Mouse (Mus musculus) liver, adult 2 months (tissue): ENCODE measurements around the gene Psenen. TPM values are rescaled to one million over a fixed set of nuclear protein-coding genes. Genes with fewer than 3 reads are reported as not detected.
A peak's percentile ranks its signal among the peaks of the same experiment; 100 is the strongest.

ENCODE experiments used
- DNase-seq: peaks from one replicate; pipeline ENCODE4 v3.0.0-alpha.2; 2011; ENCODE audit warnings: low read depth, low spot score; ENCODE audit errors: extremely low read depth
- H3K27ac ChIP-seq: fragments of 200-500 bp; replicated peaks from 2 replicates; pipeline ENCODE4 v1.5.1; 2012; ENCODE audit warnings: low read depth, mild to moderate bottlenecking, control low read depth, inconsistent platforms, low read length; ENCODE audit not compliant: insufficient read depth
- H3K27me3 ChIP-seq: fragments of 200-500 bp; 2 replicates; pipeline ENCODE4 v1.6.1; 2012; ENCODE audit warnings: mild to moderate bottlenecking, moderate library complexity, low read length, inconsistent platforms; ENCODE audit not compliant: control insufficient read depth, insufficient read depth
- H3K36me3 ChIP-seq: fragments of 200-500 bp; 2 replicates; pipeline ENCODE4 v1.6.1; 2012; ENCODE audit warnings: low read length, inconsistent platforms; ENCODE audit not compliant: control insufficient read depth, insufficient read depth
- H3K4me1 ChIP-seq: fragments of 200-500 bp; 2 replicates; pipeline ENCODE4 v1.6.1; 2011; ENCODE audit warnings: low read length; ENCODE audit not compliant: control insufficient read depth, insufficient read depth
- H3K4me3 ChIP-seq: fragments of 200-500 bp; 2 replicates; pipeline ENCODE4 v1.5.1; 2011; ENCODE audit warnings: low read depth, mild to moderate bottlenecking, control low read depth, low read length, moderate library complexity; ENCODE audit not compliant: insufficient read depth
- H3K79me2 ChIP-seq: fragments of 200-500 bp; 2 replicates; pipeline ENCODE4 v1.6.1; 2012; ENCODE audit warnings: inconsistent platforms, mild to moderate bottlenecking, low read length, moderate library complexity; ENCODE audit not compliant: control insufficient read depth, insufficient read depth
- H3K9ac ChIP-seq: fragments of 200-500 bp; 2 replicates; pipeline ENCODE4 v1.6.1; 2012; ENCODE audit warnings: low read depth, mild to moderate bottlenecking, control low read depth, inconsistent platforms, low read length
- CTCF ChIP-seq: fragments of 200-500 bp; IDR thresholded peaks from 2 replicates; pipeline ENCODE4 v1.5.1; 2011; ENCODE audit warnings: low read depth, low read length, control low read depth
- POLR2A ChIP-seq: fragments of 200-500 bp; IDR thresholded peaks from 2 replicates; pipeline ENCODE4 v1.6.1; 2011; ENCODE audit warnings: low read length, control low read depth; ENCODE audit not compliant: insufficient read depth; ENCODE audit errors: extremely low read depth
- WGBS: fragments of 180-500 bp; shearing (Covaris S2); methylation state at CpG from one replicate; pipeline ENCODE4 v1.1.7; 2018; 5-methylcytosine and 5-hydroxymethylcytosine counted together
- polyA plus RNA-seq: library from polyadenylated mRNA; depleted of rRNA; stranded (reverse); fragments of >200 nt; gene quantifications from 2 replicates; pipeline ENCODE4 v1.2.3, GENCODE M21; 2012
- total RNA-seq: library from RNA; depleted of rRNA; stranded (reverse); fragments of >200 nt; gene quantifications from 2 replicates; pipeline ENCODE4 v1.2.3, GENCODE M21; 2014

Psenen gene
- total and polyA plus RNA-seq, 2 experiments, result 34.9 to 126 TPM

GRCm38 (mm10) chr7:30586455-30587020 is 23.1 kb upstream of the Psenen start:
- H3K79me2 ChIP-seq, result peaks cover 25% of the 10 kb centered on the region
- no peak overlapping the region for H3K9ac ChIP-seq
- no peak overlapping the region for H3K27ac ChIP-seq
- H3K4me3 ChIP-seq, result no peak overlapping the region
- 89% methylated on average over 28 of the region's 28 CpGs for WGBS
- peaks cover 8% of the 10 kb centered on the region for H3K36me3 ChIP-seq
- H3K27me3 ChIP-seq, result no peaks in the 10 kb centered on the region
- DNase-seq, result no peak
- peaks cover 7% of the 10 kb centered on the region; the same call in 1 of the 2 replicates for H3K4me1 ChIP-seq
- TF ChIP-seq CTCF, result no peak
- TF ChIP-seq POLR2A, result no peak

GRCm38 (mm10) chr7:30585170-30585569 is 21.7 kb upstream of the Psenen start:
- WGBS, result 97% methylated on average over 7 of the region's 7 CpGs
- peaks cover 28% of the 10 kb centered on the region for H3K79me2 ChIP-seq
- peaks cover 14% of the 10 kb centered on the region for H3K36me3 ChIP-seq
- no peak overlapping the region for H3K4me3 ChIP-seq
- TF ChIP-seq POLR2A (no peak), CTCF (no peak)
- peaks cover 2% of the 10 kb centered on the region; the same call in 1 of the 2 replicates for H3K4me1 ChIP-seq
- no peak overlapping the region for H3K9ac ChIP-seq
- no peak for DNase-seq
- no peak overlapping the region for H3K27ac ChIP-seq
- no peaks in the 10 kb centered on the region for H3K27me3 ChIP-seq

GRCm38 (mm10) chr7:30584339-30584738 is 20.9 kb upstream of the Psenen start:
- Histone ChIP-seq H3K9ac (no peak overlapping the region), H3K36me3 (peaks cover 21% of the 10 kb centered on the region), H3K27ac (no peak overlapping the region), H3K4me1 (peaks cover 2% of the 10 kb centered on the region; the same call in 1 of the 2 replicates), H3K27me3 (no peaks in the 10 kb centered on the region), H3K79me2 (peaks cover 28% of the 10 kb centered on the region), H3K4me3 (no peak overlapping the region)
- TF ChIP-seq CTCF, result no peak
- no peak for TF ChIP-seq POLR2A
- WGBS, result 95% methylated on average over 10 of the region's 10 CpGs
- DNase-seq, result no peak

- WGBS, result 92% methylated on average over 16 of the region's 16 CpGs
Observed at GRCm38 (mm10) chr7:30581547-30581946, 18.1 kb upstream of the Psenen start.

GRCm38 (mm10) chr7:30579950-30580349 is 16.5 kb upstream of the Psenen start:
- Histone ChIP-seq H3K79me2 (peaks cover 11% of the 10 kb centered on the region), H3K4me1 (no peaks in the 10 kb centered on the region), H3K27me3 (no peaks in the 10 kb centered on the region), H3K36me3 (peaks cover 52% of the 10 kb centered on the region), H3K9ac (no peak overlapping the region), H3K27ac (no peak overlapping the region), H3K4me3 (no peak overlapping the region)
- TF ChIP-seq CTCF (no peak), POLR2A (no peak)
- WGBS, result 97% methylated on average over 8 of the region's 8 CpGs
- DNase-seq, result no peak

More at GRCm38 (mm10) chr7:30581547-30581946, 18.1 kb upstream of the Psenen start:
- H3K27me3 ChIP-seq, result no peaks in the 10 kb centered on the region
- peaks cover 12% of the 10 kb centered on the region for H3K79me2 ChIP-seq
- H3K36me3 ChIP-seq, result peaks cover 40% of the 10 kb centered on the region
- no peak overlapping the region for H3K9ac ChIP-seq
- no peaks in the 10 kb centered on the region for H3K4me1 ChIP-seq
- TF ChIP-seq CTCF (no peak), POLR2A (no peak)
- H3K4me3 ChIP-seq, result no peak overlapping the region
- H3K27ac ChIP-seq, result no peak overlapping the region
- DNase-seq, result no peak

- peaks cover 52% of the 10 kb centered on the region for H3K36me3 ChIP-seq
- no peaks in the 10 kb centered on the region for H3K79me2 ChIP-seq
- peak; percentile 58 for DNase-seq
- H3K4me3 ChIP-seq, result no peak overlapping the region
- 11% methylated on average over 2 of the region's 2 CpGs for WGBS
- H3K27me3 ChIP-seq, result no peaks in the 10 kb centered on the region
- no peak overlapping the region for H3K9ac ChIP-seq
- TF ChIP-seq POLR2A, result no peak
- no peak for TF ChIP-seq CTCF
- no peaks in the 10 kb centered on the region for H3K4me1 ChIP-seq
- H3K27ac ChIP-seq, result no peak overlapping the region
Observed at GRCm38 (mm10) chr7:30572969-30573368, 9.5 kb upstream of the Psenen start.
